Mouse (Mus musculus) thymus, adult 2 months (tissue): ENCODE results near the gene Borcs5. TPM values are rescaled to one million over a fixed set of nuclear protein-coding genes. Genes with fewer than 3 reads are reported as not detected.

Experiments
- DNase-seq: peaks from one replicate; pipeline ENCODE4 v3.0.0; 2021
- H3K27ac ChIP-seq: fragments of 200-500 bp; 2 replicates; pipeline ENCODE4 v1.5.1; 2012; ENCODE audit warnings: low read length, control low read depth; ENCODE audit not compliant: control insufficient read depth, insufficient read depth
- H3K27me3 ChIP-seq: fragments of 200-500 bp; 2 replicates; pipeline ENCODE4 v1.6.1; 2012; ENCODE audit warnings: mild to moderate bottlenecking, low read length, moderate library complexity, mixed read lengths; ENCODE audit not compliant: control insufficient read depth, insufficient read depth
- H3K36me3 ChIP-seq: fragments of 200-500 bp; 2 replicates; pipeline ENCODE4 v1.6.1; 2012; ENCODE audit warnings: mild to moderate bottlenecking, low read length, moderate library complexity; ENCODE audit not compliant: control insufficient read depth, insufficient read depth
- H3K4me1 ChIP-seq: fragments of 200-500 bp; replicated peaks from 2 replicates; pipeline ENCODE4 v1.6.1; 2012; ENCODE audit warnings: low read length; ENCODE audit not compliant: control insufficient read depth, insufficient read depth
- H3K4me3 ChIP-seq: fragments of 200-500 bp; 2 replicates; pipeline ENCODE4 v1.5.1; 2012; ENCODE audit warnings: mild to moderate bottlenecking, low read length, control low read depth, moderate library complexity; ENCODE audit not compliant: control insufficient read depth, insufficient read depth
- CTCF ChIP-seq: fragments of 200-500 bp; IDR thresholded peaks from 2 replicates; pipeline ENCODE4 v1.5.1; 2012; ENCODE audit warnings: mild to moderate bottlenecking, control low read depth, low read length, moderate library complexity, borderline replicate concordance; ENCODE audit not compliant: control insufficient read depth, poor library complexity, insufficient read depth; ENCODE audit errors: extremely low read depth
- POLR2A ChIP-seq: fragments of 200-500 bp; IDR thresholded peaks from 2 replicates; pipeline ENCODE4 v1.6.1; 2012; ENCODE audit warnings: mild to moderate bottlenecking, low read length, control low read depth, moderate library complexity; ENCODE audit not compliant: control insufficient read depth, poor library complexity, insufficient read depth; ENCODE audit errors: extremely low read depth
- WGBS: fragments of 180-500 bp; shearing (Covaris S2); methylation state at CpG from one replicate; pipeline ENCODE4 v1.1.7; 2018; 5-methylcytosine and 5-hydroxymethylcytosine counted together
- polyA plus RNA-seq: library from polyadenylated mRNA; depleted of rRNA; stranded (reverse); fragments of >200 nt; gene quantifications from 2 replicates; pipeline ENCODE4 v1.2.3, GENCODE M21; 2012

Borcs5 gene
- polyA plus RNA-seq, 1 experiment = 16.9 TPM

GRCm38 (mm10) chr6:134626564-134626963 lies 12.7 kb upstream of the Borcs5 start:
- WGBS = 100% methylated on average over 1 of the region's 1 CpGs
- Histone ChIP-seq H3K4me1 (no peaks in the 10 kb centered on the region), H3K27ac (no peak overlapping the region), H3K36me3 (no peaks in the 10 kb centered on the region), H3K27me3 (no peaks in the 10 kb centered on the region), H3K4me3 (no peak overlapping the region)
- no peak for DNase-seq
- TF ChIP-seq CTCF = no peak
- TF ChIP-seq POLR2A = no peak

DNA sequence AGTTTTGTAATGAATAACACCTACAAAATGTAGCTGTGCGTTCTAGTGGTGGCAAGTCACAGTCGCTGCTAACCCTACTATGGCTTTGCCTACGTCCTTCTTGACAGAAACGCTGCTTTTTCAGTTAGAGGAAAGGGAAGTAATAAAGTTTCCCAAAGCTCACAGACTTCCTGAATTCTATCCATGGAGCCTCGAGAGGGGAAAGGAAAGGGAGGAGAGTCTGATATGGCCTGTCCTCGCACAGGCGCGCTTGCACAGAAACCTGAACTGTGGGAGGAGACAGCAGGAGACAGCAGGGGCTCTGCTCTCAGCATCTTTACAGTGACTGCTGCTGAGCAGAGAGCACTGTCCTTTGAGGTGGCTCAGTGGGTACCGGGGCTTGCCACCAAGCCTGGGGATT lies 8.9 kb upstream of the Borcs5 start:
- peaks cover 4% of the 10 kb centered on the region; the same call in 1 of the 2 replicates for H3K4me1 ChIP-seq

GRCm38 (mm10) chr6:134631947-134632687 lies 7.2 kb upstream of the Borcs5 start, which contains the start of gene Mansc1:
Gene Mansc1, minus strand, starts transcription at chr6:134632488.
- H3K4me1 ChIP-seq = peaks cover 4% of the 10 kb centered on the region; the same call in 1 of the 2 replicates
- TF ChIP-seq CTCF = no peak
- 0 out of 2 replicates have a peak, but pooled peaks have one; percentile 32 for TF ChIP-seq POLR2A
- H3K27ac ChIP-seq = no peak within 1 kb of the TSS
- 5% methylated on average over 46 of the region's 46 CpGs for WGBS
- peak within 1 kb of the TSS; percentile 56 for H3K4me3 ChIP-seq
- no peaks in the 10 kb centered on the region for H3K36me3 ChIP-seq
- H3K27me3 ChIP-seq = no peaks in the 10 kb centered on the region
- DNase-seq = peak; percentile 56

More for the DNA sequence above, 8.9 kb upstream of the Borcs5 start:
- Histone ChIP-seq H3K27ac (no peak overlapping the region), H3K4me3 (no peak overlapping the region), H3K36me3 (no peaks in the 10 kb centered on the region), H3K27me3 (no peaks in the 10 kb centered on the region)
- 77% methylated on average over 9 of the region's 9 CpGs for WGBS
- no peak for DNase-seq
- TF ChIP-seq POLR2A (no peak), CTCF (no peak)

- Histone ChIP-seq H3K36me3 (no peaks in the 10 kb centered on the region), H3K27ac (no peak overlapping the region), H3K27me3 (no peaks in the 10 kb centered on the region), H3K4me3 (peak overlapping the region; percentile 56; the same call in 1 of the 2 replicates), H3K4me1 (peaks cover 4% of the 10 kb centered on the region; the same call in 1 of the 2 replicates)
- no peak for DNase-seq
- TF ChIP-seq CTCF (no peak), POLR2A (no peak)
- 84% methylated on average over 5 of the region's 5 CpGs for whole genome bisulfite sequencing
These were observed 6.6 kb upstream of the Borcs5 start for GRCm38 (mm10) chr6:134632756-134633155.

GRCm38 (mm10) chr6:134633553-134633952 lies 5.8 kb upstream of the Borcs5 start:
- no peak for DNase-seq
- WGBS = 83% methylated on average over 8 of the region's 8 CpGs
- Histone ChIP-seq H3K4me1 (peaks cover 4% of the 10 kb centered on the region; the same call in 1 of the 2 replicates), H3K27ac (no peak overlapping the region), H3K4me3 (no peak overlapping the region), H3K36me3 (no peaks in the 10 kb centered on the region), H3K27me3 (no peaks in the 10 kb centered on the region)
- TF ChIP-seq POLR2A (no peak), CTCF (no peak)

- Histone ChIP-seq H3K27me3 (no peaks in the 10 kb centered on the region), H3K4me3 (no peak overlapping the region), H3K4me1 (peaks cover 6% of the 10 kb centered on the region; the same call in 1 of the 2 replicates), H3K27ac (no peak overlapping the region), H3K36me3 (no peaks in the 10 kb centered on the region)
- TF ChIP-seq CTCF (no peak), POLR2A (no peak)
- WGBS = 94% methylated on average over 4 of the region's 4 CpGs
- DNase-seq = no peak
These were observed 2.8 kb upstream of the Borcs5 start for GRCm38 (mm10) chr6:134636476-134636875.
